Mouse (Mus musculus): ENCODE measurements around the gene Atp2c1. TPM values are rescaled to one million over a fixed set of nuclear protein-coding genes. Genes with fewer than 3 reads are reported as not detected.
A peak's percentile ranks its signal among the peaks of the same experiment; 100 is the strongest.

Atp2c1 gene
- polyA plus RNA-seq, 1 experiment from 2014 or later = 37.7 TPM

- no peak for DNase-seq (ENCODE audit: low spot score)
Observed at GRCm38 (mm10) chr9:105488363-105488762, 38.8 kb downstream of the Atp2c1 start.

- no peak for DNase-seq (ENCODE audit: low spot score)
Observed at GRCm38 (mm10) chr9:105484338-105485084, 42.6 kb downstream of the Atp2c1 start.

GRCm38 (mm10) chr9:105483880-105484279 is 43.2 kb downstream of the Atp2c1 start:
- no peak for DNase-seq (ENCODE audit: low spot score)

- DNase-seq (ENCODE audit: low spot score) = no peak
Observed at GRCm38 (mm10) chr9:105482715-105483510, 44.2 kb downstream of the Atp2c1 start.

- no peak for DNase-seq (ENCODE audit: low spot score)
Observed at GRCm38 (mm10) chr9:105482070-105482469, 45.0 kb downstream of the Atp2c1 start.

- DNase-seq (ENCODE audit: low spot score) = no peak
Observed at GRCm38 (mm10) chr9:105476134-105476533, 51.0 kb downstream of the Atp2c1 start.

- DNase-seq (ENCODE audit: low spot score) = no peak
Observed at GRCm38 (mm10) chr9:105474910-105475309, 52.2 kb downstream of the Atp2c1 start.

- DNase-seq (ENCODE audit: low spot score) = no peak
Observed at GRCm38 (mm10) chr9:105467787-105468186, 59.3 kb downstream of the Atp2c1 start.

- no peak for DNase-seq (ENCODE audit: low spot score)
Observed at GRCm38 (mm10) chr9:105461496-105461895, 65.6 kb downstream of the Atp2c1 start.

- DNase-seq (ENCODE audit: low spot score) = no peak
Observed at GRCm38 (mm10) chr9:105459032-105459431, 68.1 kb downstream of the Atp2c1 start.

GRCm38 (mm10) chr9:105408549-105408948 is 118.6 kb downstream of the Atp2c1 start:
- DNase-seq (ENCODE audit: low spot score) = no peak

GRCm38 (mm10) chr9:105395218-105395627 is 131.9 kb downstream of the Atp2c1 start, which contains the start of the genes Aste1 and Nek11:
TSS of gene Aste1 (plus strand) at chr9:105395392.
TSS of gene Nek11 (minus strand) at chr9:105395524.
- DNase-seq (ENCODE audit: low spot score) = peak; percentile 90

- no peak for DNase-seq (ENCODE audit: low spot score)
Observed at GRCm38 (mm10) chr9:105394720-105395119, 132.4 kb downstream of the Atp2c1 start.

GRCm38 (mm10) chr9:105390616-105391015 is 136.5 kb downstream of the Atp2c1 start:
- no peak for DNase-seq (ENCODE audit: low spot score)

- DNase-seq (ENCODE audit: low spot score) = peak; percentile 54
Observed at GRCm38 (mm10) chr9:105389289-105389688, 137.8 kb downstream of the Atp2c1 start.

GRCm38 (mm10) chr9:105387403-105387802 is 139.7 kb downstream of the Atp2c1 start:
- DNase-seq (ENCODE audit: low spot score) = no peak

- no peak for DNase-seq (ENCODE audit: low spot score)
Observed at GRCm38 (mm10) chr9:105379533-105380145, 147.5 kb downstream of the Atp2c1 start.

- DNase-seq (ENCODE audit: low spot score) = no peak
Observed at GRCm38 (mm10) chr9:105377622-105378021, 149.5 kb downstream of the Atp2c1 start.

- DNase-seq (ENCODE audit: low spot score) = no peak
Observed at GRCm38 (mm10) chr9:105376954-105377530, 150.1 kb downstream of the Atp2c1 start.

GRCm38 (mm10) chr9:105376411-105376810 is 150.7 kb downstream of the Atp2c1 start:
- DNase-seq (ENCODE audit: low spot score) = no peak

GRCm38 (mm10) chr9:105374361-105374760 is 152.8 kb downstream of the Atp2c1 start:
- no peak for DNase-seq (ENCODE audit: low spot score)

- DNase-seq (ENCODE audit: low spot score) = no peak
Observed at GRCm38 (mm10) chr9:105368605-105369004, 158.5 kb downstream of the Atp2c1 start.

Measured in thymus, postnatal 0 days (tissue).